Mouse (Mus musculus) thymus, postnatal 25 days (tissue): Measurements from ENCODE around the gene Fcrl5.

Experiments used
- DNase-seq: peaks from one replicate; pipeline ENCODE4 v3.0.0; 2022

Fcrl5 gene

DNA sequence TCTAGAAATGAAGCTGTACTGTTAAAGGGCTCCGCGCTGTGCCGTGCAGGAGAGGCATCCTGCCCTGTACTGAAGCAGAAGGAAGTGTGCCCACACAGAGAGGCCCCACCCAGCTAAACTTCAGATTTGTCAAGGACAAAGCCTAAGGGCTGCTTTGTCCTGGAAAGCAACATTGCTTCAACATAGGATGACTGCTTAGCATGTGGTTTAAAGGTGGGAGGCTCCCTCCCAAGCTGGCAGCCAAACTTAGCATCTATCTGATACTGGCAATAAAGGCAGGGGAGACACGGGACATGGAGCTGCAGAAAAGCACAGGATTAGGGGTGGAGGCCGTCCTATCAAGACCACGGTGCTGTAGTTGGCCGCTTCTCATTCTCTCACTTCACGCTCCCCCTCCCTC is 65.6 kb downstream of the Fcrl5 start:
- no peak for DNase-seq

DNA sequence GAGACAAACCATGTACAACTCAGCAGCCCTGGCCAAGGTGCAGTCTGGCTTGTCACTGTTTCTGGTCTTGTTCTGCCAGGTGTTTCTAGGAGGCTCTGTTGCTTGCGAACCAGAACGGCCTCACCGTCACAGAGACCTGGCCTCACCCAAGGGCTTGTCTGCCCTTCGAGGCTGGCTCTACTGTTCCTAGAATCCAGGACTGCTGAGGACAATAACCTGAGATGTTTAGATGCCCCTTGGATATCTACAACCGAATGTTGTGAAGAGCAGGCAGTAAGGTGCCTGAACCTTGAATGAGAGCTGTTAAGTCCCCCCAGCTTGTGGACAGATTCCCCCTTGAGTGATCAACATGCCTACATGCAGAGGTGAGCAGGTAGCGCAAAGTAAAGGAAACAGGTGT is 67.2 kb downstream of the Fcrl5 start:
- no peak for DNase-seq

DNA sequence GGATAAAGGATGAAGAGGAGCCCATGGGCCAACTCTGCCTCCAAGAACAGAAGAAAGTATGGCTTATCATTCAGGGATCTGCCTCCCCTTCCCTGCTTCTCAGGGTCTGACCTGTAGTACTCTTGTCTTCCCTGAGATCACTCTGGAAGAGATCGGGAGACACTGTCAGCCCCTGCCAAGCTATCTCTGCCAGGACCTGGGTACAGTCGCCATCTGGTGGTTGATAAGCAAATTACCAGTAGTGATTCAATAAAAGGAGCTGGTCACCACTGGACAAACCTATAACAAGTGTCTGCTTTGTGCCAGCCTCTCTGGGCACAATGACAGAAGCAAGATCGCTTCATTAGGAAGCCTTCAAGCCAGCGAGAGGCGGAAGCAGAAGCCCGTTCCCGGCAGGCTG is 68.8 kb downstream of the Fcrl5 start:
- DNase-seq: no peak

DNA sequence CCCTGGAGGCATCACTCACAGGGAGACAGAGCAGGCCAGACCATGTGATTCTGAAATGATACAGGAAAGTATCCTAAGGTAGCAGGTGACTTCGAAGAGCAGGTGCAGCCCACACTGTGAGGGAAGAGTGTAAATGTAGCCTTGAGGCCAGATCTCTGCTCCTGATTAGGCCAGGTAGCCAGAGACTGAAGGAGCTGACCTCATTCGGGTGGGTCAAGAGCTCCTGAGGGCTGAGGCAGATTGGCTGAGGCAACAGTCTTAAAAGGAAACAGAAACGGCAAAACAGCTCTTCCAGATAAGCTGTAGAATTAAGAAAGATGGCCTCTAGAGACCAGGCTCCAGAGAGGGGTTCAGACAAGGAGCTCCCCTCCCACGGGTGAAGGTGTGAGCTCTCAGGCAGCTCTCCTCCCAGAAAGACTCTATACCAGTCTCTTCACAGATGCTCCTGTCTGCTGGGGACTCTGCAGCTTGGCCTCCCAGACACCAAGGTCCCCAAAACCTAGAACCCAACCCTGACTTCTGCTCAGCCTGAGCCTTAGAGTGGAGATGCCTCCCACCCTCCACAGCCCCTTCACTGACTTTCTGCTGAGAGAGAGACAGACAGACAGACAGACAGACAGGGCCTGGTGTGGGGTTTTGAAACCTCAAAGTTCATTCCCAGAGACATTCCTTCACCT is 69.3 kb downstream of the Fcrl5 start:
- no peak for DNase-seq

DNA sequence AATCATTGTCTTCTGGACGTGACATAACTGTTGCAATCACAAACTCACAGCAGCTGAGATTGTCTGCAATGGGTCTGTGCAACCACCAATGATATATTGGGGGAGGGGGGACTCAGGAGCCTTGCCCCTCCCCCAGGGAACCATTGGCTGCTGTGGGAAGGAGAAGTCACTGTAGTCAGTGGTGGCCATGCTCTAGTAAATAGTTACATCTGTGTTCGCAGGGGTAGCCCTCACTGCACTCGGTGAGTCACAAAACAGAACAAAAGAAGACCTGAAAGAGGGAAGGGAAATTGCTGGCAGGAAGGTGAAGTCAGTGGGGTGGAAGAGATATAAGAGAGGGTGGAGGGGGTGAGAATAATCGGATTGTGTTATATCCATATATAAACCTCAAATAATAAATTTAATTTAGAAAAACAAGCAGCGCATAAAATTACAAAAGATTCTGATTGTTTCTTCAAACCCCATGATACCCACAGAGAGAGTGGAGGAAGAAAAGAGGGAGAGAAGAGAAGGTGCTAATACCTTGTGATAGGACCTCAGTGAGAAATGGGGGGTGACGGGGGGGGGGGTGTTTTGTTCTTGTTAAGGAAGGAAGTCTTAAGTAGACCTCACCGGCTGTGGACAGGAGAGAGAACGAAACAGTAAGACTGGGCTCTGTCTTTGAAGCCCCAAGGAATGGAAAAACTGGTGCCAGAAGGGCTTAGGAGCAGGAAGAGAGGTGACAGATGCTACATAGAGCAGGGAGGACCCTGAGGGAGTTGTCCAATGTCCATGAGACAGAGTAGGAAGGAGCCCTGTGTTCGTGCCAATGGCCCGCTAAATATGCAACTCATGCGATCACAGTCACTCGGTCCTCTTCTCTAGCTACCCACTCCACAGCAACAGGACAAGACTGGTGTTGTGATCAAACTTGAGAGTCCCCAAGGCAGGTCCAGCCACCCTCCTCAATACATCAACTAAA is 71.2 kb downstream of the Fcrl5 start:
- no peak for DNase-seq

DNA sequence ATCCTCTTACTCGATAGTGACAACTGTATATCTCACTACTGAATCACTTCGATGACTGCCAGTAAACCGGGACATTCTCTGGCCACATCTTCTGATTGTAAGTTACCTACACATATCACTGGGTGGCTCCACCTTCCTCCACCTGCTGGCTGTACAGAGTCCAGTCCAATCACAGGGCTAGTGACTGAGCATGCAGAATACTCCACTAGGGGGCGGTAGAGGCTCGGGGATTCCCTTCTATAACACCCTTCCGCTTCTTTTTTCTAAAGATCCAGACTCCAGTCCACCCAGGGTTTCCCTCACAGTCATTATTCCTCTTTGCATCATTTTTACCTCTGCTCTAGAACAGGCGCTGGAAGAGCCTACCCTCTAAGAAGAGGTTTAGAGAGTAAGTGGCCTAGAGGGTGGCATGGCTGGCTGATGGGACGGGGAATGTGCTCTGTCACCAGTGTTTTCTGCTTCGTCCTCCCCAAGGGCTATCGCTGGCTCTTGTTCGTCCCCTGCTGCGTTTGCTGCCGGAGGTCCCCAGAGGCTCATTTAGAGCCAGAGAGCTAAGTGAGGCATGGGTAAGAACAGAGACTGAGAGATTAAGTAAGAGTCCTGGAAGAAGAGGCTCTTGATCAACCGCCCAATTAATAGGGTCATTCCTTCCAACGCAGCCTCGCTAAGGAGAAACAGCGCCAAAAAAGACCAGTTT is 72.8 kb downstream of the Fcrl5 start:
- peak; percentile 83 for DNase-seq

DNA sequence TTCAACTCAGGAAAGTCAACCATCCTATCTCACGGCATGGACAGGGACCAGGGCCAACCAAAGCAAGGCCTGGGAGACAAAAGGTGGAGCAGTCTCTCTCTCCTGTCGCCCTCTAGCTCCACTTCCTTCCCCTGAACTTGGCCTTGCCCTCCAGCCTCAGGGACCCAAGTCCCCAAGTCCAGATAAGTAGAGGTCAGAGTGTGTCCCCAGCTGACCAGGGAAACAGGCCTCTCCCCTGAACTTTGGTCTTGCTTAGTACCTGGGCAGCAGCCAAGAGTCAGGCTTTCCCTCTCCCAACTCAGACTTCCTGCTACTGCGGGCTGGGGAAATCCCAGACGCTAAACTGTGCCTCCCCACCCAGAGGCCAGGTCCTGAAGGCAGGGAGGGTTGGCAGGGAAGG is 73.5 kb downstream of the Fcrl5 start:
- no peak for DNase-seq

DNA sequence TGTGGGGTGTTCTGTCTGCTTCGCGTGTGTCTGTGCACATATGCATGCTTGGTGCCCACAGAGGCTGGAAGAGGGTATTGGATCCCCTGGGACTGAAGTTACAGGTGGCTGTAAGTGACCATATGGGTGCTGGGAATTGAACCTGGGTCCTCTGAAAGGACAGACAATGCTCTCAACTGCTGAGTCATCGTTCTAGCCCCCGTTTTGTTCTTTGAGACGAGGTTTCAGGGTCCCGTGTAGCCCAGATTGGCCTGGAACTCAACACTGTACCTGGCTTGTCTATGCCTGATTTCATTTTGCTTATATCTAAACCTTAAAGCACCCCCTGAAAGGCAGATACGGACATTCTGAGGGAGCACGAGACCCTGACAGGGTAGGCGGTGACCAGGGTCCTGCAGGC is 75.3 kb downstream of the Fcrl5 start:
- no peak for DNase-seq

DNA sequence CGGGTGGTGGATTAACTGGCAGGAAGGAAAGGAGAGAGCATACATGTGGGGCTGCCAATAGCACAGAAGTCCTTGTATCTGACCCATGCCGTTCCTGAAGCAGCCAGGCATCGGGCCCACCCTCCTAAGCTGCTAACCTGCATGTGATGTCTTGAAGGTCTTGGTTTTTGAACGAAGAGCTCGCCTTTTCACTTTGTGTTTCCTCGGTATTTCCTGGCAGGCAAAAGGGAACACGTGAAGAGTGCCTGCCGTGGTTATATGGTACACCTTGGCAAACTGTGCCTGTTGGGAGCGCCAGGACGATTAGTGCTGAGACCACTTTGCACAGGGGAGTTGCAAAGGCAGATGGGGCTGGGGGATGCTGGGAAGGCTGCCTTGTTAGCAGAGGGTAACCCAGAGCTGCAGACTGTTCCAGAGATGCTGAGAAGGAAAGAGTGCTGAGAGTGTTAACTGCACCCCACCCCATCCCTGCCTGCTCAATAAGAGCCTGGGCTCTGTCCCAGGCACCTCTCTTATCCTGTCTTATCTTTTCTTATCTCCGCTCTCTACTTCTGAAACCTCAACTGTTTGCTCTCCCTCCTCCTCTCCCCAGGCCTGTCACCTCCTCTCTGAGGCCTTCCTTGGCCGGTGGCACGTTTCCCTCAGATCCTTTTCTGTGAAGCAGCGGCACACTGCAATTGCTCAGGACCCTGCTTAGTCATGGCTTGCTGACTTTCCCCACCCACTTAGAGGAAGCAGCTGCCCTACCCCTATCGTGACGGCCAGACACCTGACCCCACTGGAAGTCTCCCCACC is 76.6 kb downstream of the Fcrl5 start:
- peak; percentile 23 for DNase-seq

DNA sequence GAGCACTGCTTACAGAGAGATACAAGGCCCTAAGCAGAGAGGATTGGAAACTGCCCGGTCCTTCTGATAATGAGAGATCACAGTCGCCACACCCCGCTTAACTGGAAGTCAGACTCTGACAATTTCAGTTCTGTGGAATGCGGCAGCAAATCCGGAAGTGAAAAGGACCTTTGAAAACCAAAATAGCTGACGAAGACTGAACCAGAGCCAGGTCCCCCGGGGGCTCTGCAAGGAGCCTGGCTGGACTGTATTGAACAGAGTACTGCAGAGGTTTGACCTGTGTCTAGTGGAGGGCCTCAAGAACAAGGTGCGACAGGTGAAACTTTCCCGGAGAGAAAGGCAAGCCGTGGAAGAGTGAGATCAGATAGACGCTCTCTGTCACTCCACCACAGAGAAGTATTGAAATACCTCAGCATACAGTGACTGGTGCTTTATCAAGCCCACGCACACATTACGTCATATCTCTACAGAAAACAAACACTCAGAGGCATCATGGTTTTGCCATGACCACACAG is 80.1 kb downstream of the Fcrl5 start:
- DNase-seq: no peak

DNA sequence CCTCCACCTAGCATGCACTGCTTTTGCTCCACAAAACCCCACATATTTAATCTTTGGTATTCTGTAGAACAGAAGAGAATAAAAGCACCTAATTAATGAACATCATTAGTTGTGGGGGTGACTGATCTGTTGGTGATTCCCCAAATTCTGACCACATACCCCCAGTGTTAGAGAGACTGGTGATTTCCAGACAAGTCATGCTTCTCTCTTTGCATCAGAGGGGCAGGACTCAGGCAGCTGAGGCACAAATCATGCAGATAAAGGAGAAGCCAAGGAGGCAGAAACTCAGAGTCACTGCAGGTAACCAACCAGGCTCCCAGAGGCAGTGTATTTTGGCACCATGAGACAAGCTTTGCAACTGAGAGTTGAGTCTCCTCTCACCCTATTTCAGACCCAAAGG is 82.9 kb downstream of the Fcrl5 start:
- DNase-seq: no peak

DNA sequence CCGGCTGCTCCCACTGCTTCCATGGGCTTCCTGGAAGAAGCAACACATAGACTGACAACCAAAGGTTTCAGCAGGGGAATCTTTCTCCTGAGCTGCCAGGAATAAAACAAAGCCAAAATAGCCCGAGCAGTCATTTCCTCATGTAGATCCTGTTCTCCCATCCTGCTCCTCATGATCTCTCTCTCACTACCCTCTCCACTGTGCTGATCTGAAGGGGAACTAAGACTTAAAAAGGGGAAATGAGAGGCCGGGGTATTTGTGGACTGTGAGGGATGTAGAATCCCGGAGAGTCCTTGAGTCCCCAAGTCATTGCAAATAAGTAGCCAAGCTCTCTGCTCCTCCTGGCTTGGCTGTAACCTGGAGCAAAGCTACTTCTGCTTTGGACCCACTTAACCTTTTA is 85.6 kb downstream of the Fcrl5 start:
- DNase-seq: no peak

DNA sequence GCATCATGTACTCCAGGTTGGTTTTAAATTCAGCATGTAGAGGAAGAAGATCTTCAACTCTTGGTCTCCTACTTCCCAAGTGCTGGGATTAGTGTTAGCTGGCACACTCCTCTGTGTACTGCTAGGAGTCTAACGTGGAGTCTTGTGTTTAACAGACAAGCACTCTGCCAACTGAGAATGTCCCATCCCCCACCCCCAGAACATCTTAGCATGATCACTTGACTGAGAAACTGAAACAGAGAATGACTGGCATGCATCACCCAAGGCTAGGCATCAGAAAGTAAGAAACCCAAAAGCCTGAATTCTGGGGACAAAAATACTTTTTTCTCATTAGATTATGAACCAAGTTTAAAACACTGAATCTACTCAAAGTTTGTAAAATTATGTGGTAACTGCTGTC is 86.3 kb downstream of the Fcrl5 start:
- no peak for DNase-seq

DNA sequence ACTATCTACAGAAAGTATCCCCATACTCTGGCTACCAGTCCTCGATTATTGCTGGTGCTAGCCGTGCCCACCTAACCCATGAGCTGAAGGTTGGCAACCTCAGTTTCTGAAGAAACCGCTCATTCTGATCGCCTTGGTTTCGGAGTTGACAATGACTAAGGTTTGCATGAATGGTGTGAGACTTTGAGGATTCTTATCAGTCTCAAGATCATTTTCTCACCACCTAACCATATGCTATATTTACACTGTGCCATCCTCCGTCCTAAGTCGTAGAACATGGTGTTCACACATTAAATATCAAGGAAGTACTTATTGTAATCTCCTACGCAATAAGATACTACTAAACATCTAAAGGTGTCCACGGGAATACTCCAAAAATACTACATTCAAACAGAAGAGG is 88.1 kb downstream of the Fcrl5 start:
- DNase-seq: no peak

DNA sequence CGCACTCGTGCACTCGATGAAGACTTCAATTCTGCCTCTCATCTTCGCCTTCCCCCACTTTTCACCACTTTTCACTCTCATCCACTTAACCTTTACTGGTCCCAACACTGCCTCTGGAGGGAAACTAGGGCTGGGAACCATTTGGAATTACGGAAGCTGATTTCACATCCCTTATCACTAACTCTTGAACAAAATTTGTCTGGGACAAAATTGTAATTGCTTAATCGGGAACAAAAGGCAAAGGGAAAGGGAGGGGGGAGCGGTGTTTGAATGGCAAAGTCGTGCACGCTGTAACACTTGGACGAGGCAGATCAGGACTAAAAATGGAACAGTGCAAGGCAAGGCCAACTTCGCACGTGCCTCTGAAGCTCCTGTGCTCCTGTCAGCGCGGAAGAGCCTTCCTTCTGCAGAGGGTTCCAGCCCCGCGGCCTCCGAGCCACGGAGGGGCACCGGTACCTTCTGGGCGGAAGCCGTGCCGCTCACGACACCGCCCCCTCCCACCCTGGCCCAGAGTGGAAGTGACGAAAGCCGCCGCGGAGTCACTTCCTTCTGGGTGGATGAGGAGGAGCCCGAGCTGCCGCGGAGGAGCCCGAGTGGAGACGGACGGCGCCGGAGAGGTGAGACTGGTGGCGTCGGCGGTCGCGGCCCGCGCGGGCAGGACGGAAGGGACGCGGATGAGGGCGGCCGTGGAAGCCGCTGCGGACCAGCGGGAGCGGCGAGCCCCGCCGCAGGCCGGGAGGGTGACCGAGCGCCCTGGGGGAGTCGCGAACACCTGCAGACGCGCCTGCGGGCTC is 89.7 kb downstream of the Fcrl5 start, which contains the start of gene Etv3:
TSS of gene Etv3 (plus strand) at position 365 of the 794 bp plus-strand sequence.
- DNase-seq: peak; percentile 92

DNA sequence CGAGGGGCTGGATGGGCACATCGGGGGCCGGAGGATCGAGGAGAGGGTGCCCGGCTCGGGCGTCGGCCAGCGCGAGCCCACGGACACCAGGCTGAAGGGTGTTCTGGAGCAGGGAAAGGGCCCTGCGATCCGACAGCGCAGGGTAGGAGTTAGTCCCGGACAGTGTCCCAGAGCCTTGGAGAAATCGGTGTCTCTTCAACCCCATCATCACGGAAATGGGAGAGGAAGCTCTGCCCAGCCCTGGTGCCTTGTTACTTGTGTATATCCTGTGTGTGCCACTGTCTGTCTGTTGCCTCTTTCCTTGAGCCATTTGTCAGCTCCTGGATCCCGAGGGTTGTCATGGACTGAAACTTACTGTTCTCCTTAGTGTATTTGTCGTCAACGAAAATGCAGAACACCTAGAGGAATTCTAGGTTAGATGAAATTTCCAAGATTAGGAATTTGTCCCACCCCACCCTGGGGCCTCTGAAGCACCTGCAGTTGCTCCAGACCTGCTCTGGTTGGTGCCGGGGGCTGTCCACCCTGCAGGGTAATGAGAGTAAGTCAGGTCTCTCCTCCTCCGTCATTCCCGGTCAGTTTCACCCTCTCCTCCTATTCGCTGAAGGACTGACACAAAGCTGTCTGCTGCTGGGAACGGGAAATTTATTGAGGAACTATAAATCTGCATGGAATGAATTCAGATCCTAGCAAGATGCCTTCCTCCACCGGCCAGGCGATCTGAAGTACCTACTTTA is 90.4 kb downstream of the Fcrl5 start:
- no peak for DNase-seq

DNA sequence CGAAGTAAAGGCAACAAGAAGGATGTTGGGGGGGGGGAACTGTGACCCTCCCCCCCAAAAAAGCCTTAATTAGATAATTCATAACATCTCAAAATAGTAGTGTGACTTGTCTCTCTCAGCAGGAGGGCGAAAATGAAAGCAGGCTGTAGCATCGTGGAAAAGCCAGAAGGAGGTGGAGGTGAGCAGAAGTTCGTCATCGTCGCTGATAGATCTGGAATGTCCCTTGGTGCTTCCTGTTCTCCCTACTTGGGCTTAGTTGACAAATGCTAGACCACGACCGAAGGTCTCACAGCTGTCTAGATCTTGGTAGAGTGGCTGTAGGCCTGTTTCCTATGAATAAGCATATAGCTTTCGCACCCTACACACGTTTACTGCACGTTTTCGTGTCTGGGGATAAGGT is 91.6 kb downstream of the Fcrl5 start:
- no peak for DNase-seq

DNA sequence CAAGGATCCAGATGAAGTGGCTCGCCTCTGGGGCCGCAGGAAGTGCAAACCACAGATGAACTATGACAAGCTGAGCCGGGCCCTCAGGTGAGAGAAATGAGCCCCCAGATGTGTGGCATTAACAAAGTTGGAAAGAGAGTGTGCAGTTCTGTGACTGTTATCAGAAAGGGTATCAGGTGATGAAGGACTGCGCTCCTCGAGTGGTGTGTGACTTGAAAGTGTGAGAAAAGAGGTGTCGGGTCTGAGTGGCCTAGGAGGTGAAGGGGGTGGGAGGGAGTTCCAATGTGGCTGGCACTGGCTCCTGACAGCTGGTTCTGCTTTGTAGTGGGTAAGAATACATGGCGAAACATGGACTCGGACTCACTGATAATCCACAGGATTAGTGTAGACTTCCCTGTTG is 92.4 kb downstream of the Fcrl5 start:
- no peak for DNase-seq

DNA sequence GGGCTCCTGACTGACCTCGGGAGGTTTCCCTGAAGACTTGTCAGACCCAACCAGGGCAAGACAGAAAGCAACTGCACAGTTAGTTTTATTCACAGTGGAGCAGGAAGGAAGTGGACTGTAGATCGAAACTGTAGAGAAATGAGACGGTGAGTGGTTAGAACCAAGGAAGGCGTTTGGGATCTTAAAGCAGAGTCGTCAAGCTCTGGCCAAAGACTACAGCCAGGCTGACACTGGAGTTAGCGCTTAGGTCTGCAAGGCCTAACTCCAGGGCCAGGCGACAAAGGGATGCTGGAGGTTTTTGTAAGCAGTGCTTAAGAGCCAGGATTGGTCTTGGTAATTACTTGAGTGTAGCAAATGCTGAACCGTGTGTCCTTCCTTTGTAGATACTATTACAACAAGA is 93.3 kb downstream of the Fcrl5 start:
- no peak for DNase-seq

DNA sequence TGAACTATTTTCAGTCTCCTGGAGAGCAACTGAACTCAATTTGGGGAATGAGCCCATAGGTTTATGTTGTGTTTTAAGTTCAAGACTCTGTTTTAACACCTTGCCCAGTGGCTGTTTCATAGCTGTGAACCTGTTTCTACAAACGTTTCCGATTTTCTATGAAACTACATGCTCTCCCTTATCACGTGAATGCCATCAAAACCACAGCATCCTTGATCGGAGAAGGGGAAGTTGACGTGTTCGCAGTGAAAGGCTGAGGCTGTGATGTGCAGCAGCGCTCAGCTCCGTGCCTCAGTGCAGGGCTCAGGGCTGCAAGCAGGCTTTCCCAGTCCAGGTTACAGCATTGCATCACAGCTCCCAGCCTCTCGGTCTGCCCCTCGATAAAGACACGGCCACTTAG is 94.0 kb downstream of the Fcrl5 start:
- DNase-seq: peak; percentile 78

DNA sequence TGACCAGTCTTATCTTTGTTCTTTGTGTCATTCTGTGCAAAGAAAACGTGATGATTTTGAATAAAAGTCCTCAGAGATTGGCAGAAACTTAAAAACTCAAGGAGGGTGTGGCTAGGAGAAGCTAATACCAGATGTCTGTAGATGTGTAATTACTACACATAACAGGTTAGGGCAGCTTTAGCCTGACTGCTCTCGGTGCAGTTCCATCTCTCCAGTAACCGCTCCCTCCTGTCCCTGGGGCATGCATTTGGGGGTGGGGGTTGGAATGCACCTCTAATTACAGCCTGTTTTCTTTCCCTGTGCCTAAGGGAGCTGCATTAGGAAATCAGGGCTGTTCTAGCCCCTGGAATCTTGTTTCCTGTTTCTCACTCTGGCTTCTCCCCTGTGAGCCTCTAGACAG is 94.7 kb downstream of the Fcrl5 start:
- no peak for DNase-seq
